Mouse (Mus musculus): ENCODE results near the gene Clcf1. TPM values are rescaled to one million over a fixed set of nuclear protein-coding genes. Genes with fewer than 3 reads are reported as not detected.

Gene Clcf1
- total RNA-seq, 2 experiments from 2014 or later: 1.3 to 2.1 TPM

- no peak overlapping the region for H3K27ac ChIP-seq
- intact Hi-C loops (cut with DNase I): no loop called here
- no peak for DNase-seq (ENCODE audit: extremely low spot score in 1 of 2, low spot score in 2 of 2)
- no peak for TF ChIP-seq CTCF (IDR thresholded peaks at IDR 0.05)
- H3K4me3 ChIP-seq: no peak overlapping the region
Observed at GRCm38 (mm10) chr19:4194776-4195650, 19.0 kb upstream of the Clcf1 start.

- no peak for TF ChIP-seq CTCF (IDR thresholded peaks at IDR 0.05)
Observed at GRCm38 (mm10) chr19:4196048-4196447, 18.0 kb upstream of the Clcf1 start.

GRCm38 (mm10) chr19:4196548-4196947 lies 17.5 kb upstream of the Clcf1 start:
- no peak for DNase-seq (ENCODE audit: extremely low spot score in 1 of 2, low spot score in 2 of 2)
- intact Hi-C loops (cut with DNase I): no loop called here
- H3K4me3 ChIP-seq: no peak overlapping the region
- no peak for TF ChIP-seq CTCF (IDR thresholded peaks at IDR 0.05)
- H3K27ac ChIP-seq: no peak overlapping the region

More at GRCm38 (mm10) chr19:4196048-4196447, 18.0 kb upstream of the Clcf1 start:
- intact Hi-C loops (cut with DNase I): no loop called here
- no peak for DNase-seq (ENCODE audit: extremely low spot score in 1 of 2, low spot score in 2 of 2)
- no peak overlapping the region for H3K4me3 ChIP-seq
- no peak overlapping the region for H3K27ac ChIP-seq

- no peak overlapping the region for H3K4me3 ChIP-seq
- no peak overlapping the region for H3K27ac ChIP-seq
- intact Hi-C loops (cut with DNase I): no loop called here
- no peak for TF ChIP-seq CTCF (IDR thresholded peaks at IDR 0.05)
- DNase-seq (ENCODE audit: extremely low spot score in 1 of 2, low spot score in 2 of 2): no peak
Observed at GRCm38 (mm10) chr19:4197180-4197579, 16.9 kb upstream of the Clcf1 start.

DNA sequence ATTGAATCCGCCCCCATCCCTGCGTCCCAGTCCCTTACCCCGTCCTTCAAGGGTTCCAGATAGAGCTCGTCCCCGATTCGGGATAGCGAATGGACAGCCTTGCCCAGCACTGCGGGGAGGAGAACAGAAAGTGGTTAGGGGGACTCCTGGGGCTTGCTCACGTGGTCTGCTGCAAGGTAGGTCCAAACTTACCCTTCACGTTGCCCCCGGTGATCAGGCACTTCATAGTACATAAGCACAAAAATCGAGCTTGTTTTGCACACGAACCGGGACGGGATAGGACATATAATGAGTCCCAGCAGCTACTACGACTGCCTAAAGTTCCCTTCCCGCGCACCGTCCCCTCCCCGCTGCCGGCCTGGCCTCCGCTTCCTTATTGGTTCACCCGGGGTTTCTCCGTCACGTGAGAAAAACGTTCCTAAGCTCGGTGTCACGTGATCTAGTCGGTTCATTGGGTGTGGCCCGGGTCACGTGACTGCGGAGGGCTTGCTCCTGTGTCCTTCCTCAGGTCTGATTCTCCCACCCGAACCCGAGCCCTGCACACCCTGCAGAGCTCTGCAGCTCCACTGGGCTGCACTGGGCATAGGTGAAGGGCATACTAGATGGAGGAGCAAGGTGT lies 12.6 kb upstream of the Clcf1 start, which contains the start of gene Rad9a:
Rad9a (minus strand) TSS at position 372 of the 619 bp plus-strand sequence.
- TF ChIP-seq CTCF (IDR thresholded peaks at IDR 0.05): no peak; the same call in 1 of the 2 replicates
- Histone ChIP-seq H3K4me3 (peak within 1 kb of the TSS; percentile 70), H3K27ac (peak within 1 kb of the TSS; percentile 95)
- DNase-seq (ENCODE audit: extremely low spot score in 1 of 2, low spot score in 2 of 2): peak; percentile 92 to 94
- intact Hi-C loops (cut with DNase I): loop anchor here (5.0 kb wide), 1 partner anchor 104 kb away; the partner anchor contains the start of genes Cdk2ap2 and Pitpnm1

- no peak for TF ChIP-seq CTCF (IDR thresholded peaks at IDR 0.05)
- no peak for DNase-seq (ENCODE audit: extremely low spot score in 1 of 2, low spot score in 2 of 2)
- intact Hi-C loops (cut with DNase I): loop anchor here (5.0 kb wide), 1 partner anchor 105 kb away; the partner anchor contains the start of genes Cdk2ap2 and Pitpnm1
- Histone ChIP-seq H3K4me3 (peak overlapping the region; percentile 70), H3K27ac (peak overlapping the region; percentile 95)
Observed at GRCm38 (mm10) chr19:4202149-4202548, 11.9 kb upstream of the Clcf1 start.

DNA sequence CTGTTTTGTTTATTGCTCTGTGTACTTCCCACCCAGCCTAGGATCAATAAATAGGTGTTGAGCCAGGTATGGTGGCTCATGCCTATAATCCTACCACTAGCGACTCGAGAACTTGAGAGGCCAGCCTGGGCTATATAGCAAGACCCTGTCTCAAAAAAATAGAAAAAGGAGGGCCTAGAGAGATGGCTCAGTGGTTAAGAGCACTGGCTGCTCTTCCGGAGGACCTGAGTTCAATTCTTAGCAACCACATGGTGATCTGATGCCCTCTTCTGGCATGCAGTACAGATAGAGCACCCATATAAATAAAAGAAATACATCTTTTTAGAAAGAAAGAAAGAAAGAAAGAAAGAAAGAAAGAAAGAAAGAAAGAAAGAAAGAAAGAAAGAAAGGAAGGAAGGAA lies 10.9 kb upstream of the Clcf1 start:
- no peak; the same call in 1 of the 2 replicates for TF ChIP-seq CTCF (IDR thresholded peaks at IDR 0.05)
- H3K4me3 ChIP-seq: no peak overlapping the region
- H3K27ac ChIP-seq: peak overlapping the region; percentile 95; the same call in 1 of the 2 replicates
- intact Hi-C loops (cut with DNase I): loop anchor here (5.0 kb wide), 1 partner anchor 106 kb away; the partner anchor contains the start of genes Cdk2ap2 and Pitpnm1
- DNase-seq (ENCODE audit: extremely low spot score in 1 of 2, low spot score in 2 of 2): no peak

- intact Hi-C loops (cut with DNase I): loop anchor here (2.0 to 5.0 kb wide), 2 partner anchors 49 to 106 kb away; partner anchors contain the start of genes Cdk2ap2 and Pitpnm1
- Histone ChIP-seq H3K27ac (peak overlapping the region; percentile 76), H3K4me3 (no peak overlapping the region)
- DNase-seq (ENCODE audit: extremely low spot score in 1 of 2, low spot score in 2 of 2): no peak
- TF ChIP-seq CTCF (IDR thresholded peaks at IDR 0.05): no peak
Observed at GRCm38 (mm10) chr19:4203604-4204326, 10.3 kb upstream of the Clcf1 start.

GRCm38 (mm10) chr19:4204889-4205288 lies 9.1 kb upstream of the Clcf1 start:
- Histone ChIP-seq H3K4me3 (no peak overlapping the region), H3K27ac (peak overlapping the region; percentile 76)
- intact Hi-C loops (cut with DNase I): loop anchor here (2.0 to 5.0 kb wide), 2 partner anchors 48 to 108 kb away; partner anchors contain the start of genes Cdk2ap2 and Pitpnm1
- TF ChIP-seq CTCF (IDR thresholded peaks at IDR 0.05): peak; percentile 35
- DNase-seq (ENCODE audit: extremely low spot score in 1 of 2, low spot score in 2 of 2): no peak

- no peak overlapping the region for H3K4me3 ChIP-seq
- intact Hi-C loops (cut with DNase I): loop anchor here (1.0 kb wide), 1 partner anchor 21 kb away; no protein-coding TSS in a partner anchor
- peak in 1 of 2 experiments; percentile 50 for DNase-seq (ENCODE audit: extremely low spot score in 1 of 2, low spot score in 2 of 2)
- H3K27ac ChIP-seq: no peak overlapping the region
- peak; percentile 96 for TF ChIP-seq CTCF (IDR thresholded peaks at IDR 0.05)
Observed at GRCm38 (mm10) chr19:4206971-4207370, 7.1 kb upstream of the Clcf1 start.

- no peak overlapping the region for H3K4me3 ChIP-seq
- intact Hi-C loops (cut with DNase I): no loop called here
- no peak for TF ChIP-seq CTCF (IDR thresholded peaks at IDR 0.05)
- DNase-seq (ENCODE audit: extremely low spot score in 1 of 2, low spot score in 2 of 2): no peak
- H3K27ac ChIP-seq: no peak overlapping the region
Observed at GRCm38 (mm10) chr19:4208563-4208962, 5.5 kb upstream of the Clcf1 start.
